ENCODE assay signal across 12 mouse cellular contexts in the genomic region with DNA sequence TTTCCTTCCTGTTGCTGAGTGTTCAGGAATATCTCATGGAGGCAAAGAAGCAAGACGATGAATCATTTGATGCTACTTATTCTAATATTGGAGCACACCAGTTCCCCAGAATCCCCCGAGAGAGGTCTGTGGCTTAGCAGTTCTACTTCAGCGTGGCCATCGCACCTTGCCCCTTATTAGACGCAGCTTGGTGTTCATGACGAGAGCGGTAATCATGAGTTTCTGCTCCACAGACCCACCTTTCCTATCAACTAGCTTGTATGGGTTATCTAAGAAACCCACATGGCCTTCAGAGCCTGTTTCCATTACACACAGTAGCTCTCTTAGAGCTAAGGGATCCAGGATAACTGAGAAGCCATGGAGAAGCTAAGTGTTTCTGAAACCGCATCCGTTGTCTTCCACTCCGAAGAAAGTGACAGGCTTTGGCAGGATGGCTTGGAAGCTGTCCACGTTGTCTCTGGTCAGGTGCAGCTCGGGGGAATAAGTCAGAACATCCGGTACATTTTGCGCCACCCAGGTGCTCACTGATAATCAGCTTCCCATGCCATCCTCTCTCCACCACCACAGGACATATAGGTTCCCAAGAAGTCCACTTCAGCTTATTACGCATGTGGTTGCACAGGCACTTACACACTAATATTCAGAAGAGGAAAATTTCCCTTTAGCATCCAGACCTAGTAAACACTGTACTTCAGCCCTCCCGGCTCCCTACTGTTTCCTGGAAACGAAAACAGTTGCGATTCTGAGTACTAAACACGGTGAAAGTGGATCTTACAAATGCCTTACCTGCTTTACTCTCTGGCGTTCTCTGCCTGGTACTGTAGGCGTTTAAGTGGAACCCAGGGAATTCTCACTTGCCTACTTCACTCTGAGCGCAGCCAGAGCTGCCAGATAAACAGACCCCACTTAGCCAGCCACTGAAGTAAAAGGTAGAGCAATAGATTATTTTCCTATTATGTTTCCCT. TPM values are rescaled to one million over a fixed set of nuclear protein-coding genes. Genes with fewer than 3 reads are reported as not detected.
DNase-seq lines count a peak whose midpoint lies in the region; ATAC-seq lines count a peak whose summit lies in the region.
"Had no signal": no experiment of that assay in that cellular context is flagged by ENCODE, and none has a peak within 500 bp of the region (broad histone marks: within the 10 kb centered on the region; RNA-seq: fewer than 3 reads in every experiment).

No protein-coding gene starts in this region.

- intact Hi-C loops in heart, postnatal 10 days (cut with DNase I), result no loop called here

- no peaks in the 10 kb centered on the region for H3K36me3 ChIP-seq in megakaryocyte, embryonic 14.5 days (replicated peaks; ENCODE audit: low read length)
- H3K36me3 ChIP-seq in hindbrain, embryonic 14.5 days (replicated peaks; ENCODE audit: control insufficient read depth, insufficient read depth), result no peaks in the 10 kb centered on the region
- H3K36me3 ChIP-seq: embryonic facial prominence, embryonic 13.5 days; hindbrain, embryonic 10.5 days had no signal

- H3K27ac ChIP-seq in hindbrain, embryonic 14.5 days, result no peak overlapping the region
- H3K27ac ChIP-seq: embryonic facial prominence, embryonic 13.5 days; hindbrain, embryonic 10.5 days had no signal

- H3K9me3 ChIP-seq in megakaryocyte, embryonic 14.5 days, result no peaks in the 10 kb centered on the region
- no peaks in the 10 kb centered on the region for H3K9me3 ChIP-seq in hindbrain, embryonic 14.5 days (ENCODE audit: control insufficient read depth, low read length)
- H3K9me3 ChIP-seq: embryonic facial prominence, embryonic 13.5 days; hindbrain, embryonic 10.5 days had no signal

- H3K4me2 ChIP-seq in hindbrain, embryonic 14.5 days (replicated peaks), result no peak overlapping the region
- H3K4me2 ChIP-seq: embryonic facial prominence, embryonic 13.5 days had no signal

- H3K9ac ChIP-seq in hindbrain, embryonic 14.5 days, result no peak overlapping the region
- H3K9ac ChIP-seq: embryonic facial prominence, embryonic 13.5 days had no signal

- H3K4me1 ChIP-seq in megakaryocyte, embryonic 14.5 days, result peaks cover 73% of the 10 kb centered on the region
- H3K4me1 ChIP-seq in hindbrain, embryonic 14.5 days (replicated peaks; ENCODE audit: control insufficient read depth, insufficient read depth, low read length), result no peaks in the 10 kb centered on the region
- H3K4me1 ChIP-seq: embryonic facial prominence, embryonic 13.5 days; hindbrain, embryonic 10.5 days had no signal

- no peak for DNase-seq in frontal cortex, postnatal 14 days (ENCODE audit: low spot score in 2 of 2)
- peak; percentile 81 for DNase-seq in c-Kit-negative CD71-positive TER-119-positive erythroid progenitor cells, embryonic 14.5 days (ENCODE audit: low read depth, low spot score)
- no peak for DNase-seq in hindbrain, embryonic 14.5 days (ENCODE audit: low spot score)
- no peak for DNase-seq in heart, postnatal 10 days
- no peak for DNase-seq in layer of hippocampus, postnatal 14 days (ENCODE audit: low spot score in 2 of 2)
- DNase-seq: kidney, postnatal 14 days had no signal

- no peaks in the 10 kb centered on the region for H3K27me3 ChIP-seq in megakaryocyte, embryonic 14.5 days (replicated peaks)
- H3K27me3 ChIP-seq in hindbrain, embryonic 14.5 days (ENCODE audit: control insufficient read depth, insufficient read depth, low read length), result no peaks in the 10 kb centered on the region
- H3K27me3 ChIP-seq: embryonic facial prominence, embryonic 13.5 days; Patski had no signal

- peak overlapping the region; percentile 12 for H3K4me3 ChIP-seq in megakaryocyte, embryonic 14.5 days (replicated peaks)
- no peak overlapping the region for H3K4me3 ChIP-seq in hindbrain, embryonic 14.5 days (replicated peaks; ENCODE audit: low read length)
- H3K4me3 ChIP-seq: embryonic facial prominence, embryonic 13.5 days; hindbrain, embryonic 10.5 days had no signal

- WGBS in hindbrain, embryonic 14.5 days, result 88% methylated on average over 22 of the region's 22 CpGs

- peak; percentile 78 for ATAC-seq in frontal cortex, adult (ENCODE audit: low TSS enrichment)
- peak; percentile 67 for ATAC-seq in erythroblast, adult 5-6 weeks (replicated peaks; ENCODE audit: low FRiP score, poor library complexity, severe bottlenecking)
- ATAC-seq in hindbrain, embryonic 14.5 days (ENCODE audit: low FRiP score), result no peak
- ATAC-seq: Patski had no signal

RNA-seq across cellular contexts. Expression of a gene that starts 25.0 kb away (rescaled TPM):
- 738 and 836 TPM in 2 replicates for total RNA-seq in erythroblast, adult 5-6 weeks (2015; ENCODE audit: low replicate concordance)
- total RNA-seq in erythroblast, adult 5-6 weeks (2017; ENCODE audit: low replicate concordance), result 851 and 940 TPM in 2 replicates
- polyA plus RNA-seq in megakaryocyte, embryonic 14.5 days (2012; ENCODE audit: insufficient read depth, low replicate concordance), result 98.5 and 119 TPM in 2 replicates
- polyA plus RNA-seq in hindbrain, embryonic 14.5 days (2014; fragmentation: Nextera tagmentation; extraction: Ambion mirVana), result 152 and 167 TPM in 2 replicates
- 10 to 100 TPM; 71.5 to 71.6 TPM for total RNA-seq in heart, postnatal 10 days (2021)
- total RNA-seq in layer of hippocampus, postnatal 14 days (2021), result 100 to 1,000 TPM; 230 to 245 TPM
